Mouse (Mus musculus) liver, embryonic 14.5 days (tissue): Measurements from ENCODE around the gene Zfyve27. TPM values are rescaled to one million over a fixed set of nuclear protein-coding genes. Genes with fewer than 3 reads are reported as not detected.

Source experiments
- ATAC-seq: fragments of 200-750 bp; cut with Nextera tagmentation; 2 replicates; pipeline ENCODE4 v1.8.0; 2017; ENCODE audit warnings: moderate number of reproducible peaks, mild to moderate bottlenecking, moderate library complexity; ENCODE audit not compliant: insufficient read depth
- DNase-seq, 3 experiments: peaks; one replicate each; pipeline ENCODE4 v3.0.0-alpha.2; 2012 to 2013; ENCODE audit warnings: low read depth in 3 of 3, low spot score in 3 of 3
- H3K27ac ChIP-seq: fragments of 300-500 bp; sonication (generic); 2 replicates; pipeline ENCODE4 v1.5.1; 2014; ENCODE audit warnings: moderate library complexity, mild to moderate bottlenecking, control low read depth, inconsistent platforms
- H3K27me3 ChIP-seq: fragments of 300-500 bp; sonication (generic); 2 replicates; pipeline ENCODE4 v1.6.1; 2014; ENCODE audit warnings: mild to moderate bottlenecking, low read length, moderate library complexity; ENCODE audit not compliant: control insufficient read depth, insufficient read depth
- H3K36me3 ChIP-seq: fragments of 300-500 bp; sonication (generic); replicated peaks from 2 replicates; pipeline ENCODE4 v1.6.1; 2014; ENCODE audit warnings: low read depth; ENCODE audit not compliant: control insufficient read depth, insufficient read depth
- H3K4me1 ChIP-seq, 2 experiments: fragments of 200-500 bp in 1 of 2; fragments of 300-500 bp in 1 of 2; sonication (generic) in 1 of 2; replicated peaks; 2 replicates each; pipeline ENCODE4 v1.6.1; 2012 to 2014; ENCODE audit warnings: antibody characterized with exemption in 1 of 2, inconsistent platforms in 1 of 2, low read length in 1 of 2; ENCODE audit not compliant: control insufficient read depth in 2 of 2, insufficient read depth in 2 of 2
- H3K4me2 ChIP-seq: fragments of 300-500 bp; sonication (generic); 2 replicates; pipeline ENCODE4 v1.6.1; 2014; ENCODE audit warnings: low read depth, mild to moderate bottlenecking, control low read depth, moderate library complexity
- H3K4me3 ChIP-seq, 2 experiments: fragments of 200-500 bp in 1 of 2; fragments of 300-500 bp in 1 of 2; sonication (generic) in 1 of 2; 2 replicates each; pipeline ENCODE4 v1.5.1; 2012 to 2014; ENCODE audit warnings: low read depth in 2 of 2, low read length in 2 of 2, mild to moderate bottlenecking in 2 of 2, control low read depth in 1 of 2, inconsistent platforms in 1 of 2, moderate library complexity in 1 of 2; ENCODE audit not compliant: insufficient read depth in 1 of 2
- H3K9ac ChIP-seq: fragments of 300-500 bp; sonication (generic); replicated peaks from 2 replicates; pipeline ENCODE4 v1.6.1; 2014; ENCODE audit warnings: mild to moderate bottlenecking, control low read depth, moderate library complexity
- H3K9me3 ChIP-seq: fragments of 300-500 bp; sonication (generic); 2 replicates; pipeline ENCODE4 v1.6.1; 2016; ENCODE audit warnings: low read length, mixed read lengths; ENCODE audit not compliant: control insufficient read depth
- CTCF ChIP-seq: IDR thresholded peaks from 2 replicates; pipeline ENCODE4 v1.5.1; 2016; ENCODE audit warnings: antibody characterized with exemption, low read depth, control low read depth
- EP300 ChIP-seq: IDR thresholded peaks from 2 replicates; pipeline ENCODE4 v1.6.1; 2016; ENCODE audit warnings: antibody characterized with exemption, low read depth
- WGBS: fragments of 180-500 bp; shearing (Covaris S2); extraction: QIAGEN DNeasy Blood & Tissue Kit; methylation state at CpG from one replicate; pipeline ENCODE4 v1.1.7; 2014; ENCODE audit not compliant: insufficient replicate concordance; 5-methylcytosine and 5-hydroxymethylcytosine counted together
- polyA plus RNA-seq, 2 experiments: library from polyadenylated mRNA; depleted of rRNA in 1 of 2; stranded (reverse) in 1 of 2; unstranded in 1 of 2; fragments of >200 nt; fragmentation: Nextera tagmentation in 1 of 2; extraction: Ambion mirVana in 1 of 2; gene quantifications; 2 replicates each; pipeline versions ENCODE4 v1.2.1 to v1.2.3; 2012 to 2014

The Zfyve27 gene
- polyA plus RNA-seq, 2 experiments = 3.9 to 8.5 TPM

GRCm38 (mm10) chr19:42229499-42230287 lies 65.9 kb downstream of the Zfyve27 start:
- no peaks in the 10 kb centered on the region for H3K27me3 ChIP-seq
- H3K4me2 ChIP-seq = peak overlapping the region; percentile 40
- no peak for ATAC-seq
- no peak overlapping the region for H3K9ac ChIP-seq
- no peaks in the 10 kb centered on the region for H3K36me3 ChIP-seq
- no peak for DNase-seq
- no peak for TF ChIP-seq CTCF
- no peak for TF ChIP-seq EP300
- 51% methylated on average over 17 of the region's 17 CpGs for WGBS
- H3K4me1 ChIP-seq = peaks cover 15 to 16% of the 10 kb centered on the region in 2 experiments
- no peak overlapping the region for H3K4me3 ChIP-seq
- no peaks in the 10 kb centered on the region for H3K9me3 ChIP-seq
- H3K27ac ChIP-seq = no peak overlapping the region

- H3K9me3 ChIP-seq = no peaks in the 10 kb centered on the region
- ATAC-seq (peak; percentile 60; the same call in 1 of the 2 replicates), DNase-seq (peak; percentile 39 to 50 (median 41))
- H3K27me3 ChIP-seq = no peaks in the 10 kb centered on the region
- WGBS = 19% methylated on average over 5 of the region's 5 CpGs
- peaks cover 15 to 16% of the 10 kb centered on the region in 2 experiments for H3K4me1 ChIP-seq
- H3K27ac ChIP-seq = no peak overlapping the region
- H3K4me3 ChIP-seq = no peak overlapping the region
- no peak overlapping the region for H3K9ac ChIP-seq
- H3K4me2 ChIP-seq = peak overlapping the region; percentile 40
- no peak for TF ChIP-seq EP300
- no peak for TF ChIP-seq CTCF
- no peaks in the 10 kb centered on the region for H3K36me3 ChIP-seq
These were observed 66.5 kb downstream of the Zfyve27 start for GRCm38 (mm10) chr19:42230288-42230568.

- no peaks in the 10 kb centered on the region for H3K9me3 ChIP-seq
- no peaks in the 10 kb centered on the region for H3K36me3 ChIP-seq
- 82% methylated on average over 13 of the region's 13 CpGs for WGBS
- H3K27me3 ChIP-seq = no peaks in the 10 kb centered on the region
- DNase-seq (no peak), ATAC-seq (no peak)
- no peak overlapping the region for H3K27ac ChIP-seq
- no peak overlapping the region for H3K9ac ChIP-seq
- H3K4me3 ChIP-seq = no peak overlapping the region
- TF ChIP-seq EP300 (no peak), CTCF (no peak)
- peaks cover 15 to 16% of the 10 kb centered on the region in 2 experiments for H3K4me1 ChIP-seq
- no peak overlapping the region for H3K4me2 ChIP-seq
These were observed 67.2 kb downstream of the Zfyve27 start for GRCm38 (mm10) chr19:42230986-42231385.

- 18% methylated on average over 4 of the region's 4 CpGs for WGBS
- Histone ChIP-seq H3K4me2 (no peak overlapping the region), H3K9me3 (no peaks in the 10 kb centered on the region), H3K36me3 (no peaks in the 10 kb centered on the region), H3K4me1 (no peaks in the 10 kb centered on the region), H3K4me3 (no peak overlapping the region), H3K27me3 (no peaks in the 10 kb centered on the region), H3K9ac (no peak overlapping the region), H3K27ac (no peak overlapping the region)
- ATAC-seq (no peak), DNase-seq (no peak)
- TF ChIP-seq EP300 (no peak), CTCF (no peak)
These were observed 74.0 kb downstream of the Zfyve27 start for GRCm38 (mm10) chr19:42237602-42238340.

- Histone ChIP-seq H3K9ac (no peak overlapping the region), H3K36me3 (no peaks in the 10 kb centered on the region), H3K4me1 (no peaks in the 10 kb centered on the region), H3K27ac (no peak overlapping the region), H3K4me3 (no peak overlapping the region), H3K27me3 (no peaks in the 10 kb centered on the region), H3K4me2 (no peak overlapping the region), H3K9me3 (no peaks in the 10 kb centered on the region)
- ATAC-seq (no peak), DNase-seq (no peak)
- TF ChIP-seq EP300 (no peak), CTCF (no peak)
- 51% methylated on average over 7 of the region's 7 CpGs for WGBS
These were observed 74.6 kb downstream of the Zfyve27 start for GRCm38 (mm10) chr19:42238341-42238715.
